8 mouse cellular contexts compared by ENCODE assay signal in genomic region chr13:18717185-18717584, GRCm38 (mm10). TPM values are rescaled to one million over a fixed set of nuclear protein-coding genes. Genes with fewer than 3 reads are reported as not detected.
DNase-seq lines count a peak whose midpoint lies in the region; ATAC-seq and TF ChIP-seq lines count a peak whose summit lies in the region.

Vps41 (plus strand) TSS chr13:18717286.

- no peaks in the 10 kb centered on the region for H3K9me3 ChIP-seq in heart, embryonic 12.5 days (replicated peaks)
- no peaks in the 10 kb centered on the region for H3K9me3 ChIP-seq in kidney, postnatal 0 days (replicated peaks; ENCODE audit: low read length)
- H3K9me3 ChIP-seq in liver, embryonic 11.5 days (ENCODE audit: control insufficient read depth, low read length), result no peaks in the 10 kb centered on the region
- H3K9me3 ChIP-seq in stomach, embryonic 14.5 days (ENCODE audit: control insufficient read depth, low read depth, low read length), result no peaks in the 10 kb centered on the region

- H3K4me1 ChIP-seq in heart, embryonic 12.5 days (replicated peaks), result 0 out of 2 replicates have a peak, but pooled peaks cover 3% of the 10 kb centered on the region
- H3K4me1 ChIP-seq in kidney, postnatal 0 days (replicated peaks; ENCODE audit: insufficient read depth, low read length), result no peaks in the 10 kb centered on the region
- H3K4me1 ChIP-seq in liver, embryonic 11.5 days (replicated peaks; ENCODE audit: control insufficient read depth, insufficient read depth, low read length), result peaks cover 4% of the 10 kb centered on the region; the same call in 1 of the 2 replicates
- H3K4me1 ChIP-seq in stomach, embryonic 14.5 days (ENCODE audit: control insufficient read depth, insufficient read depth, low read length), result peaks cover 7% of the 10 kb centered on the region; the same call in 1 of the 2 replicates

- H3K4me3 ChIP-seq in heart, embryonic 12.5 days, result peak within 1 kb of the TSS; percentile 84
- peak within 1 kb of the TSS; percentile 67 for H3K4me3 ChIP-seq in kidney, postnatal 0 days (replicated peaks; ENCODE audit: low read depth, low read length)
- peak within 1 kb of the TSS; percentile 74 for H3K4me3 ChIP-seq in liver, embryonic 11.5 days (ENCODE audit: low read depth, low read length)
- peak within 1 kb of the TSS; percentile 62 for H3K4me3 ChIP-seq in stomach, embryonic 14.5 days (ENCODE audit: low read depth, low read length)

- H3K27me3 ChIP-seq in heart, embryonic 12.5 days (replicated peaks), result no peaks in the 10 kb centered on the region
- H3K27me3 ChIP-seq in kidney, postnatal 0 days (ENCODE audit: insufficient read depth, low read length), result no peaks in the 10 kb centered on the region
- no peaks in the 10 kb centered on the region for H3K27me3 ChIP-seq in liver, embryonic 11.5 days (replicated peaks; ENCODE audit: control insufficient read depth, insufficient read depth, low read length)
- H3K27me3 ChIP-seq in stomach, embryonic 14.5 days (ENCODE audit: control insufficient read depth, insufficient read depth, low read length), result no peaks in the 10 kb centered on the region

- H3K4me2 ChIP-seq in heart, embryonic 12.5 days, result peak within 1 kb of the TSS; percentile 78
- peak within 1 kb of the TSS; percentile 69 for H3K4me2 ChIP-seq in kidney, postnatal 0 days (ENCODE audit: low read length)
- H3K4me2 ChIP-seq in liver, embryonic 11.5 days, result peak within 1 kb of the TSS; percentile 64
- H3K4me2 ChIP-seq in stomach, embryonic 14.5 days (replicated peaks; ENCODE audit: low read depth, low read length), result peak within 1 kb of the TSS; percentile 50

- ATAC-seq in erythroid progenitor cell, adult 5-6 weeks (replicated peaks; ENCODE audit: low FRiP score, poor library complexity, severe bottlenecking), result peak; percentile 96
- peak; percentile 97 for ATAC-seq in heart, embryonic 12.5 days (ENCODE audit: insufficient number of reproducible peaks, low FRiP score)
- peak; percentile 97 for ATAC-seq in kidney, postnatal 0 days (replicated peaks; ENCODE audit: low FRiP score, low read depth)
- ATAC-seq in liver, embryonic 11.5 days (replicated peaks; ENCODE audit: low FRiP score), result peak; percentile 99
- peak; percentile 100 for ATAC-seq in stomach, embryonic 14.5 days (ENCODE audit: insufficient number of reproducible peaks, insufficient read depth, low FRiP score, low read depth)

- H3K9ac ChIP-seq in heart, embryonic 12.5 days, result peak within 1 kb of the TSS; percentile 82
- H3K9ac ChIP-seq in kidney, postnatal 0 days (ENCODE audit: low read depth, low read length), result peak within 1 kb of the TSS; percentile 75
- peak within 1 kb of the TSS; percentile 77 for H3K9ac ChIP-seq in liver, embryonic 11.5 days (ENCODE audit: low read depth, low read length)
- peak within 1 kb of the TSS; percentile 64 for H3K9ac ChIP-seq in stomach, embryonic 14.5 days (replicated peaks; ENCODE audit: low read depth, low read length)

- WGBS in heart, embryonic 12.5 days, result under 1% methylated on average over 21 of the region's 21 CpGs
- whole genome bisulfite sequencing in kidney, postnatal 0 days, result under 1% methylated on average over 21 of the region's 21 CpGs
- WGBS in liver, embryonic 11.5 days, result 1% methylated on average over 21 of the region's 21 CpGs
- WGBS in stomach, embryonic 14.5 days, result under 1% methylated on average over 21 of the region's 21 CpGs

- DNase-seq in CD4-positive helper T cell, adult 2 months (ENCODE audit: low read depth, low spot score), result peak; percentile 87
- peak; percentile 71 for DNase-seq in brain, embryonic 18.5 days (ENCODE audit: low read depth, low spot score)
- DNase-seq in kidney, postnatal 0 days (ENCODE audit: low spot score), result peak; percentile 91
- DNase-seq in liver, embryonic 11.5 days (ENCODE audit: low spot score), result peak; percentile 69
- DNase-seq in naive thymus-derived CD4-positive, alpha-beta T cell, adult 2 months (ENCODE audit: low read depth), result peak; percentile 89

- no peak within 1 kb of the TSS; the same call in 1 of the 2 replicates for H3K27ac ChIP-seq in heart, embryonic 12.5 days (ENCODE audit: poor library complexity, severe bottlenecking)
- peak within 1 kb of the TSS; percentile 47; the same call in 1 of the 2 replicates for H3K27ac ChIP-seq in kidney, postnatal 0 days
- no peak within 1 kb of the TSS for H3K27ac ChIP-seq in liver, embryonic 11.5 days (ENCODE audit: low read depth, low read length)
- H3K27ac ChIP-seq in stomach, embryonic 14.5 days (ENCODE audit: low read length), result no peak within 1 kb of the TSS

- no peak for TF ChIP-seq CTCF in kidney, postnatal 0 days (IDR thresholded peaks at IDR 0.05; ENCODE audit: low read depth)

- no peaks in the 10 kb centered on the region for H3K36me3 ChIP-seq in heart, embryonic 12.5 days
- no peaks in the 10 kb centered on the region for H3K36me3 ChIP-seq in kidney, postnatal 0 days (ENCODE audit: insufficient read depth, low read length)
- H3K36me3 ChIP-seq in liver, embryonic 11.5 days (ENCODE audit: control insufficient read depth, insufficient read depth, low read length), result no peaks in the 10 kb centered on the region
- no peaks in the 10 kb centered on the region for H3K36me3 ChIP-seq in stomach, embryonic 14.5 days (ENCODE audit: control insufficient read depth, insufficient read depth, low read length)

RNA-seq across cellular contexts. Expression of gene Vps41, which starts in this region (rescaled TPM):
- 10.1 and 24.7 TPM in 2 replicates for total RNA-seq in erythroid progenitor cell, adult 5-6 weeks (2015; ENCODE audit: low replicate concordance)
- total RNA-seq in erythroid progenitor cell, adult 5-6 weeks (2017; ENCODE audit: low replicate concordance), result 12.2 and 14.5 TPM in 2 replicates
- polyA plus RNA-seq in heart, embryonic 12.5 days (2016; fragmentation: Nextera tagmentation; extraction: Ambion mirVana), result 52.7 and 55.8 TPM in 2 replicates
- polyA plus RNA-seq in kidney, postnatal 0 days (2015; fragmentation: Nextera tagmentation; extraction: Ambion mirVana), result 51.5 and 56.3 TPM in 2 replicates
- 50.0 and 56.2 TPM in 2 replicates for polyA plus RNA-seq in liver, embryonic 11.5 days (2014; fragmentation: Nextera tagmentation; extraction: Ambion mirVana)
- polyA plus RNA-seq in stomach, embryonic 14.5 days (2014; fragmentation: Nextera tagmentation; extraction: Ambion mirVana), result 69.5 and 72.2 TPM in 2 replicates
